Mouse (Mus musculus): ENCODE data around the gene 4930523C07Rik. TPM values are rescaled to one million over a fixed set of nuclear protein-coding genes. Genes with fewer than 3 reads are reported as not detected.

The 4930523C07Rik gene
- 1 to 10 TPM; 5.2 to 8.9 TPM for total RNA-seq (2021)
- long read RNA-seq, experiment 1, full-length matches to known transcripts = 7 of 11 reads
- long read RNA-seq, experiment 1, partial matches to known transcripts = 0 of 11 reads
- long read RNA-seq, experiment 1, other reads (novel, unspliced or antisense) = 4 of 11 reads
- long read RNA-seq, experiment 2, full-length matches to known transcripts = 2 of 3 reads
- long read RNA-seq, experiment 2, partial matches to known transcripts = 0 of 3 reads
- long read RNA-seq, experiment 2, other reads (novel, unspliced or antisense) = 1 of 3 reads

GRCm38 (mm10) chr1:160044237-160045021, at the start of gene 4930523C07Rik:
TSS of gene 4930523C07Rik (plus strand) at chr1:160044382.
- Histone ChIP-seq H3K27ac (peak within 1 kb of the TSS; percentile 91), H3K4me3 (peak within 1 kb of the TSS; percentile 83)
- intact Hi-C loops (cut with DNase I) = no loop called here
- TF ChIP-seq CTCF (IDR thresholded peaks at IDR 0.05) = peak; percentile 51
- peak; percentile 83 for DNase-seq

GRCm38 (mm10) chr1:159997329-159997728, 46.9 kb upstream of the 4930523C07Rik start:
- Histone ChIP-seq H3K27ac (no peak overlapping the region), H3K4me3 (no peak overlapping the region)
- TF ChIP-seq CTCF (IDR thresholded peaks at IDR 0.05) = no peak
- intact Hi-C loops (cut with DNase I) = no loop called here
- no peak for DNase-seq

- no peak overlapping the region for H3K27ac ChIP-seq
- no peak overlapping the region for H3K4me3 ChIP-seq
- DNase-seq = no peak
- intact Hi-C loops (cut with DNase I) = no loop called here
- no peak for TF ChIP-seq CTCF (IDR thresholded peaks at IDR 0.05)
Measured at GRCm38 (mm10) chr1:159998349-159998748, 45.8 kb upstream of the 4930523C07Rik start.

GRCm38 (mm10) chr1:159999232-159999631, 45.0 kb upstream of the 4930523C07Rik start:
- H3K27ac ChIP-seq = no peak overlapping the region
- DNase-seq = no peak
- intact Hi-C loops (cut with DNase I) = no loop called here
- H3K4me3 ChIP-seq = no peak overlapping the region
- no peak for TF ChIP-seq CTCF (IDR thresholded peaks at IDR 0.05)

- no peak for DNase-seq
- intact Hi-C loops (cut with DNase I) = no loop called here
Measured at GRCm38 (mm10) chr1:160005319-160005718, 38.9 kb upstream of the 4930523C07Rik start.

GRCm38 (mm10) chr1:160006919-160007588, 37.1 kb upstream of the 4930523C07Rik start:
- H3K4me3 ChIP-seq = no peak overlapping the region
- no peak for DNase-seq
- intact Hi-C loops (cut with DNase I) = no loop called here
- no peak overlapping the region for H3K27ac ChIP-seq
- TF ChIP-seq CTCF (IDR thresholded peaks at IDR 0.05) = no peak

More at GRCm38 (mm10) chr1:160005319-160005718, 38.9 kb upstream of the 4930523C07Rik start:
- TF ChIP-seq CTCF (IDR thresholded peaks at IDR 0.05) = no peak
- Histone ChIP-seq H3K4me3 (no peak overlapping the region), H3K27ac (no peak overlapping the region)

- intact Hi-C loops (cut with DNase I) = no loop called here
- H3K4me3 ChIP-seq = no peak overlapping the region
- no peak for DNase-seq
- TF ChIP-seq CTCF (IDR thresholded peaks at IDR 0.05) = no peak
- no peak overlapping the region for H3K27ac ChIP-seq
Measured at GRCm38 (mm10) chr1:160013042-160013441, 31.1 kb upstream of the 4930523C07Rik start.

GRCm38 (mm10) chr1:160024339-160024980, 19.7 kb upstream of the 4930523C07Rik start:
- Histone ChIP-seq H3K4me3 (no peak overlapping the region), H3K27ac (no peak overlapping the region)
- TF ChIP-seq CTCF (IDR thresholded peaks at IDR 0.05) = no peak
- intact Hi-C loops (cut with DNase I) = no loop called here
- DNase-seq = no peak

GRCm38 (mm10) chr1:160025146-160025894, 18.9 kb upstream of the 4930523C07Rik start:
- Histone ChIP-seq H3K4me3 (no peak overlapping the region), H3K27ac (no peak overlapping the region)
- intact Hi-C loops (cut with DNase I) = no loop called here
- TF ChIP-seq CTCF (IDR thresholded peaks at IDR 0.05) = no peak
- no peak for DNase-seq

- DNase-seq = no peak
- intact Hi-C loops (cut with DNase I) = no loop called here
- Histone ChIP-seq H3K4me3 (no peak overlapping the region), H3K27ac (no peak overlapping the region)
- no peak for TF ChIP-seq CTCF (IDR thresholded peaks at IDR 0.05)
Measured at GRCm38 (mm10) chr1:160025895-160026255, 18.3 kb upstream of the 4930523C07Rik start.

GRCm38 (mm10) chr1:160027939-160028338, 16.2 kb upstream of the 4930523C07Rik start:
- DNase-seq = no peak
- TF ChIP-seq CTCF (IDR thresholded peaks at IDR 0.05) = no peak
- intact Hi-C loops (cut with DNase I) = no loop called here

More at GRCm38 (mm10) chr1:160027939-160028338, 16.2 kb upstream of the 4930523C07Rik start:
- H3K27ac ChIP-seq = no peak overlapping the region
- H3K4me3 ChIP-seq = no peak overlapping the region

Data from gastrocnemius, adult 2 months (tissue).